Mouse (Mus musculus): ENCODE measurements at regions not wholly inside any gene's neighbourhood (a gene's known extent, or its start where the extent isn't known, plus 50 kb on each side); places are given as distances from the start of the nearest gene placed in this dataset.

DNA sequence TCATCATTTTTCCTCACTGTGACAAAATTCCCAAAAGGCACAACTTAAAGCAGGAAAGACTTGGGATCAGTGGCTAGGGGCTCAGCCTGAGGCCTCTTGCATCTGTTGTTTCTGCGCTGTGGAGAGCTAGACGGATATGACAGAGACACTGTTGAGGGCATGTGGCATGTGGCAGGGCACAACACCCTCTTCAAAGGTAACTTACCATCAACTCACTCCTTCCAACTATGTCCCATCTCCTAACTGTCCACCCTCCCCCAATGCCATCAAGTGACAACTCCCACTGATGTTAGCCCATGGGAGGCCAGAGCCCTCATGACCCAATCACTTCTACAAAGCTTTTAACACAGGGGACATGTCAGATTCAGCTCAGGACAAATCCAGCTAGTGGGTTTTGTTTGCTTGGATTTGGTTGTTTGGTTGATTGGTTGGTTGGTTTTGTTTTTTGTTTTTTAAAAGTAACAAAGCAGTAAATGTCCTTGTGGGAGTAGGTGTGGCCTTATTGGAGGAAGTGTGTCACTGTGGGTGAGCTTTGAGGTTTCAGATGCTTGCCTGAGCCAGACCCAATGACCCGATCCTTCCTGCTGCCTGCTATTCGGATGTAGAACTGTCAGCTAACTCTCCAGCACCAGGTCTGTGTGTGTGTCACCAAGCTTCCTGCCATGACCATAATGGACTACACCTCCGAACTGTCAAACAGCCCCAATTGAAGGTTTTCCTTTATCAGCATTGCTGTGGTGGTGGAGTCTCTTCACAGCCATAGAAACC lies 53.2 kb upstream of the Lef1 start:
- TF ChIP-seq POLR2A (IDR thresholded peaks at IDR 0.05; ENCODE audit: insufficient read depth, low read depth, low read length) (no peak), CTCF (IDR thresholded peaks at IDR 0.05) (no peak), EP300 (IDR thresholded peaks at IDR 0.05; ENCODE audit: insufficient read depth, low read depth, low read length) (no peak)

DNA sequence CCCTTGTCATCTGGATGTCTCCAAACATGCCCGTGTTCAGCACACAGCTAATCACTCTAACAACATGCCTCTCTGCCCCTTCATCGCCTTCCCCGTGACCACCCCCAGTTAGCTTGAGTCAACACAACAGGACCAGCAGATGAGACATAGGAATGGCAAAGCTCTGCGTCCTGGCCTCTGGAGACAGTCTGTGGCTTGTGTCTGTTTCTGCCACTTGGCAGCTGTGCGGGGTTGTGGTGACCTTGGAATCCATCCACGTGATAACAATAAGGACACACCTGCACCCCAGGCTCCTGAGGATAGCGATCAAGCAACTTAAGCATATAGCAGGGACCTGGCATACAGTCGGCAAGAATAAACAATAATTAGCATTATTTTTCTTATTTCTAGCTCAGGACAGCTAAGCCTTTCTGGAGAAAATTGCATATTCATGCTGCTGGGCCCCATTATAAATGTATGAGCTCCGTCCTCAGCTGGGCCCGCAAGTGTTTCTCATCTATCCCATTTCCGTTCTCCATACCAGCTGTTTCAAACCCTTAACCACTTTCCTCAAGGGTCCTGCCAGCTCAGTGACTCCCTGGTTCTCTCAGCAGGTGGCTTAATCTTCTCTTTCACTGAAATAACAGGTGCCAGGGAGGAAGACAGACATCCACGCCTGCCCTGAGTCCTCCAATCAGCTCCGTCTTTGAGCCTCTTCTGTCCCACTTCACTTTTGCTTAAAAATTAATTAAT lies 55.9 kb upstream of the Lef1 start:
- Histone ChIP-seq H3K79me2 (replicated peaks; ENCODE audit: control insufficient read depth, insufficient read depth, low read length) (no peaks in the 10 kb centered on the region), H3K9ac (ENCODE audit: low read depth, low read length) (no peak overlapping the region), H3K4me3 (no peak overlapping the region), H3K36me3 (ENCODE audit: control insufficient read depth, insufficient read depth, low read length) (no peaks in the 10 kb centered on the region), H3K27ac (no peak overlapping the region), H3K4me1 (ENCODE audit: control insufficient read depth, insufficient read depth, low read length) (no peaks in the 10 kb centered on the region), H3K27me3 (ENCODE audit: control insufficient read depth, insufficient read depth, low read length) (no peaks in the 10 kb centered on the region)
- no peak for DNase-seq
- no peak for TF ChIP-seq EP300 (IDR thresholded peaks at IDR 0.05; ENCODE audit: insufficient read depth, low read depth, low read length)
- no peak for TF ChIP-seq CTCF (IDR thresholded peaks at IDR 0.05)
- no peak for TF ChIP-seq POLR2A (IDR thresholded peaks at IDR 0.05; ENCODE audit: insufficient read depth, low read depth, low read length)
- intact Hi-C loops (cut with DNase I) = no loop called here
- WGBS = 74% methylated on average over 13 of the region's 13 CpGs

More for the DNA sequence above, 53.2 kb upstream of the Lef1 start:
- intact Hi-C loops (cut with DNase I) = no loop called here
- no peaks in the 10 kb centered on the region for H3K27me3 ChIP-seq (ENCODE audit: control insufficient read depth, insufficient read depth, low read length)
- no peaks in the 10 kb centered on the region for H3K79me2 ChIP-seq (replicated peaks; ENCODE audit: control insufficient read depth, insufficient read depth, low read length)
- H3K4me1 ChIP-seq (ENCODE audit: control insufficient read depth, insufficient read depth, low read length) = no peaks in the 10 kb centered on the region
- H3K4me3 ChIP-seq = no peak overlapping the region
- no peak overlapping the region for H3K27ac ChIP-seq
- no peak overlapping the region for H3K9ac ChIP-seq (ENCODE audit: low read depth, low read length)
- DNase-seq = peak in 1 of 2 experiments; percentile 8
- no peaks in the 10 kb centered on the region for H3K36me3 ChIP-seq (ENCODE audit: control insufficient read depth, insufficient read depth, low read length)
- 68% methylated on average over 5 of the region's 5 CpGs for WGBS

DNA sequence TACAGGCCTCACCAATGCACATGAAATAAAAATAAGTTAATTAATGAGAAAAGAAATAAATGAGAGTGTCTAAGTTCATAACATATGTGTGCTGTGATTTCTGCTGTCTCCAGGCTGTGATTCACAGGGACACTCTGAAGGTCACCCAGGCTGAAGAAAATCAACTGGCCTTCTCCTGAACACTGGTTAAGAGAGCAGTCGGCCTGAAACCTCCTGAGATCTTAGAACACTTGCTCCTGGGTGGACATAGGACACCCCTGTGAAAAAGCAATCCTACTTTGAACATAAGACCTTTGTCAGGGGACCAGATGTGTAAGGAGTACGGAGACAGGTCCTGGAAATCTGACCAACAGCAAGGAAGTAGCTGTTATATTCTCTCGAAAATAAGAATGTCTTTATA lies 62.6 kb upstream of the Lef1 start:
- no peak for DNase-seq
- no peak overlapping the region for H3K4me3 ChIP-seq
- H3K27me3 ChIP-seq (ENCODE audit: control insufficient read depth, insufficient read depth, low read length) = no peaks in the 10 kb centered on the region
- H3K36me3 ChIP-seq (ENCODE audit: control insufficient read depth, insufficient read depth, low read length) = no peaks in the 10 kb centered on the region
- no peaks in the 10 kb centered on the region for H3K4me1 ChIP-seq (ENCODE audit: control insufficient read depth, insufficient read depth, low read length)
- H3K79me2 ChIP-seq (replicated peaks; ENCODE audit: control insufficient read depth, insufficient read depth, low read length) = no peaks in the 10 kb centered on the region
- WGBS = 71% methylated on average over 3 of the region's 3 CpGs
- H3K27ac ChIP-seq = no peak overlapping the region
- no peak overlapping the region for H3K9ac ChIP-seq (ENCODE audit: low read depth, low read length)
- intact Hi-C loops (cut with DNase I) = no loop called here
- TF ChIP-seq POLR2A (IDR thresholded peaks at IDR 0.05; ENCODE audit: insufficient read depth, low read depth, low read length) (no peak), CTCF (IDR thresholded peaks at IDR 0.05) (no peak), EP300 (IDR thresholded peaks at IDR 0.05; ENCODE audit: insufficient read depth, low read depth, low read length) (no peak)

DNA sequence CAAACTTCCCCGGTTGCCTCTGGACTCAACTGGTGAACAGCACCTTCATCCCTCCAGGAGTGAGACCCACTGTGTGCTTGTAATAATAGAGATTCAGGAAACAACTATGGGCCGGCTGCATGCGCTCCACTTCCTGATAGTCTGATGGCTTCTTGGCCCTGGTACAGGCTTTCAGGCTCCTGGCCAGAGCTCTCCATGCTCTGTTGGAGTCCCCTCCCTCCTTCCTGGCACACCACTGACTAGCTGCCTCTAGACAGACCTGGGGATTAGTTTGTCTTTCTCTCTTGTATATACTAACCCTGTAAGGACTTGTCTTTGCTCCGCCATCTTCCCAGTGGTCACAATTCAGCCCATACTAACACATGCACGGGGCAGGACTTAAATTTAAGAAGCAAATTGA lies 63.9 kb upstream of the Lef1 start:
- Histone ChIP-seq H3K79me2 (replicated peaks; ENCODE audit: control insufficient read depth, insufficient read depth, low read length) (no peaks in the 10 kb centered on the region), H3K27ac (no peak overlapping the region), H3K27me3 (ENCODE audit: control insufficient read depth, insufficient read depth, low read length) (no peaks in the 10 kb centered on the region), H3K4me3 (no peak overlapping the region), H3K4me1 (ENCODE audit: control insufficient read depth, insufficient read depth, low read length) (no peaks in the 10 kb centered on the region), H3K36me3 (ENCODE audit: control insufficient read depth, insufficient read depth, low read length) (no peaks in the 10 kb centered on the region), H3K9ac (ENCODE audit: low read depth, low read length) (no peak overlapping the region)
- 45% methylated on average over 5 of the region's 5 CpGs for WGBS
- intact Hi-C loops (cut with DNase I) = no loop called here
- TF ChIP-seq CTCF (IDR thresholded peaks at IDR 0.05) = no peak
- no peak for TF ChIP-seq EP300 (IDR thresholded peaks at IDR 0.05; ENCODE audit: insufficient read depth, low read depth, low read length)
- no peak for TF ChIP-seq POLR2A (IDR thresholded peaks at IDR 0.05; ENCODE audit: insufficient read depth, low read depth, low read length)
- DNase-seq = peak; percentile 35

DNA sequence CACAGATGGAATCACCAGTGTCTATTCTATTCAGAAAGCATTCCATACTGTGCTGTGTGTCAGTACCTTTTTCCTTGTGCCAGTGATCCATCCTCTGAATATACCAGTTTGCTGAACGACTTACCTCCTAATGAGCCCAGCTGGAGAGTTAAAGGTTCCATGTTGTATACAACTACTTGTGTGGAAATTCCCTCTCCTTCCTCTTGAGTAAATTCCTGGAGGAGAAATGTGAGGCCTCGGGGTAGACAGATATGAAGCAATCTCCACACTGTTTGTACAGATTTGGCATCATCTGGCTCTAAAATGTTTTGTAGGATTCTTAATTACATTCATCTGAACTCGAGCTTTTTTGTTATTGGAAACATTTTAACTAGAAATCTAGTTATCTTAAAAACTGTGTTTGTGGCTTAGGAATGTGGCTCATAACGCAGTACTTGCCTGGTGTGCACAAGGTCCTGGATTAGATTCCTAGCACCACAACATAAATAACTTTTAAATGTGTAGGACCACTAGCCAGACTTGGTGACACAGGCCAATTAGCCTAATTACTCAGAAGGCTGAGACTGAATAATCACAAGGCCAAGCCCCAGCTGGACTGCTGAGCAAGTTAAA lies 70.0 kb upstream of the Lef1 start:
- Histone ChIP-seq H3K27me3 (ENCODE audit: control insufficient read depth, insufficient read depth, low read length) (no peaks in the 10 kb centered on the region), H3K4me3 (no peak overlapping the region), H3K9ac (ENCODE audit: low read depth, low read length) (no peak overlapping the region), H3K79me2 (replicated peaks; ENCODE audit: control insufficient read depth, insufficient read depth, low read length) (no peaks in the 10 kb centered on the region), H3K36me3 (ENCODE audit: control insufficient read depth, insufficient read depth, low read length) (no peaks in the 10 kb centered on the region), H3K27ac (no peak overlapping the region), H3K4me1 (ENCODE audit: control insufficient read depth, insufficient read depth, low read length) (no peaks in the 10 kb centered on the region)
- 49% methylated on average over 4 of the region's 4 CpGs for WGBS
- intact Hi-C loops (cut with DNase I) = no loop called here
- DNase-seq = no peak
- no peak for TF ChIP-seq POLR2A (IDR thresholded peaks at IDR 0.05; ENCODE audit: insufficient read depth, low read depth, low read length)
- TF ChIP-seq CTCF (IDR thresholded peaks at IDR 0.05) = no peak
- no peak for TF ChIP-seq EP300 (IDR thresholded peaks at IDR 0.05; ENCODE audit: insufficient read depth, low read depth, low read length)

DNA sequence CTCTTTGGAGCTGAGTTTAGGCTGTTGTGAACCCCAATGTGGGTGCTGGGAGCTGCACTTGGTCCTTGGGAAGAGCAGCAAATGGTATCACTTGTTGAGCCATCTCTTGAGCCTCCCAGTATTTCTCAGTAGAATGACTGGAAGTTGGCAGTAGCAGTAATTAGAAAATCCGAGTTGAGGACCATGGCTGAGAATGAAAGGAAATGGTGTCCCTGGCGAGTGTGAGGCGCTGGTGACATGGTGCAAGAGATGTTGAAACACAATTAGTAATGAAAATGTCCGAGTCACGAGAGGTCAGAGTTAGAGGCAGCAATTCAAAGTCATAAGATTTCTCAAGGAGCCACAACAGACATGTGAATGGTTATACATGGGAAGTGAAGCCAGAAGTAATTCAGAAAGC lies 73.2 kb upstream of the Lef1 start:
- no peak for DNase-seq
- Histone ChIP-seq H3K9ac (ENCODE audit: low read depth, low read length) (no peak overlapping the region), H3K79me2 (replicated peaks; ENCODE audit: control insufficient read depth, insufficient read depth, low read length) (no peaks in the 10 kb centered on the region), H3K4me1 (ENCODE audit: control insufficient read depth, insufficient read depth, low read length) (no peaks in the 10 kb centered on the region), H3K36me3 (ENCODE audit: control insufficient read depth, insufficient read depth, low read length) (no peaks in the 10 kb centered on the region), H3K27ac (no peak overlapping the region), H3K27me3 (ENCODE audit: control insufficient read depth, insufficient read depth, low read length) (no peaks in the 10 kb centered on the region), H3K4me3 (no peak overlapping the region)
- no peak for TF ChIP-seq CTCF (IDR thresholded peaks at IDR 0.05)
- TF ChIP-seq POLR2A (IDR thresholded peaks at IDR 0.05; ENCODE audit: insufficient read depth, low read depth, low read length) = no peak
- TF ChIP-seq EP300 (IDR thresholded peaks at IDR 0.05; ENCODE audit: insufficient read depth, low read depth, low read length) = no peak
- intact Hi-C loops (cut with DNase I) = no loop called here
- WGBS = 90% methylated on average over 5 of the region's 5 CpGs

Measured in heart, adult 2 months (tissue).